Mouse (Mus musculus) megakaryocyte, embryonic 14.5 days (primary cell): ENCODE measurements around the gene Snx29.

Experiments used
- FLI1 ChIP-seq: IDR thresholded peaks from 2 replicates; pipeline ENCODE4 v1.6.1; 2012; ENCODE audit warnings: low read length, inconsistent platforms, mixed read lengths
- GATA1 ChIP-seq: IDR thresholded peaks from 3 replicates; pipeline ENCODE4 v1.6.1; 2012; ENCODE audit warnings: mixed read lengths, low read length, inconsistent platforms, borderline replicate concordance

- TF ChIP-seq GATA1 (no peak), FLI1 (no peak)
These were observed 241.1 kb downstream of the Snx29 start for GRCm38 (mm10) chr16:11563846-11564245.
